Mouse (Mus musculus) kidney, embryonic 14.5 days (tissue): ENCODE measurements around the gene Slc9a8. TPM values are rescaled to one million over a fixed set of nuclear protein-coding genes. Genes with fewer than 3 reads are reported as not detected.
"Not testable (repeated sequence)": the region's sequence is repeated elsewhere in the genome, so short reads cannot be mapped to it uniquely, and the experiment has no call there.

ENCODE experiments used
- ATAC-seq: fragments of 200-750 bp; cut with Nextera tagmentation; 2 replicates; pipeline ENCODE4 v1.8.0; 2017; ENCODE audit warnings: moderate number of reproducible peaks, mild to moderate bottlenecking, moderate TSS enrichment, moderate library complexity; ENCODE audit not compliant: low FRiP score, low TSS enrichment
- H3K27ac ChIP-seq: fragments of 300-500 bp; sonication (generic); 2 replicates; pipeline ENCODE4 v1.5.1; 2014; ENCODE audit warnings: low read depth, mild to moderate bottlenecking, low read length, moderate library complexity, mixed read lengths
- H3K27me3 ChIP-seq: fragments of 300-500 bp; sonication (generic); 2 replicates; pipeline ENCODE4 v1.6.1; 2014; ENCODE audit warnings: mild to moderate bottlenecking, low read length; ENCODE audit not compliant: control insufficient read depth, insufficient read depth
- H3K36me3 ChIP-seq: fragments of 300-500 bp; sonication (generic); 2 replicates; pipeline ENCODE4 v1.6.1; 2014; ENCODE audit warnings: low read length, mixed read lengths; ENCODE audit not compliant: control insufficient read depth, insufficient read depth
- H3K4me1 ChIP-seq: fragments of 300-500 bp; sonication (generic); 2 replicates; pipeline ENCODE4 v1.6.1; 2014; ENCODE audit warnings: low read length, mixed read lengths; ENCODE audit not compliant: control insufficient read depth, insufficient read depth
- H3K4me2 ChIP-seq: fragments of 300-500 bp; sonication (generic); replicated peaks from 2 replicates; pipeline ENCODE4 v1.6.1; 2014; ENCODE audit warnings: low read depth, mild to moderate bottlenecking, low read length
- H3K4me3 ChIP-seq: fragments of 300-500 bp; sonication (generic); 2 replicates; pipeline ENCODE4 v1.5.1; 2014; ENCODE audit warnings: mild to moderate bottlenecking, low read length
- H3K9ac ChIP-seq: fragments of 300-500 bp; sonication (generic); 2 replicates; pipeline ENCODE4 v1.6.1; 2014; ENCODE audit warnings: low read depth, mild to moderate bottlenecking, low read length, moderate library complexity
- H3K9me3 ChIP-seq: fragments of 300-500 bp; sonication (generic); 2 replicates; pipeline ENCODE4 v1.6.1; 2016; ENCODE audit warnings: low read length; ENCODE audit not compliant: control insufficient read depth
- WGBS: fragments of 180-500 bp; shearing (Covaris S2); extraction: QIAGEN DNeasy Blood & Tissue Kit; methylation state at CpG from one replicate; pipeline ENCODE4 v1.1.7; 2014; 5-methylcytosine and 5-hydroxymethylcytosine counted together
- polyA plus RNA-seq: library from polyadenylated mRNA; unstranded; fragments of >200 nt; fragmentation: Nextera tagmentation; extraction: Ambion mirVana; gene quantifications from 2 replicates; pipeline ENCODE4 v1.2.1, GENCODE M21; 2014

Gene Slc9a8
- polyA plus RNA-seq, 1 experiment from 2014 or later, result 28.6 TPM

- peak overlapping the region; percentile 57 for H3K27ac ChIP-seq
- peaks cover 33% of the 10 kb centered on the region for H3K4me1 ChIP-seq
- WGBS, result 39% methylated on average over 7 of the region's 7 CpGs
- no peaks in the 10 kb centered on the region for H3K9me3 ChIP-seq
- no peak overlapping the region for H3K4me3 ChIP-seq
- no peaks in the 10 kb centered on the region for H3K27me3 ChIP-seq
- no peak overlapping the region for H3K4me2 ChIP-seq
- peak; percentile 6; the same call in 1 of the 2 replicates for ATAC-seq
- no peaks in the 10 kb centered on the region for H3K36me3 ChIP-seq
- H3K9ac ChIP-seq, result no peak overlapping the region; the same call in 1 of the 2 replicates
These were observed 40.8 kb upstream of the Slc9a8 start for GRCm38 (mm10) chr2:167380615-167381285.

GRCm38 (mm10) chr2:167381596-167381995, 39.9 kb upstream of the Slc9a8 start:
- Histone ChIP-seq H3K9ac (no peak overlapping the region), H3K4me1 (peaks cover 33% of the 10 kb centered on the region), H3K4me2 (no peak overlapping the region), H3K4me3 (no peak overlapping the region), H3K9me3 (no peaks in the 10 kb centered on the region), H3K27ac (no peak overlapping the region), H3K27me3 (no peaks in the 10 kb centered on the region), H3K36me3 (no peaks in the 10 kb centered on the region)
- no peak for ATAC-seq
- 71% methylated on average over 7 of the region's 7 CpGs for WGBS

GRCm38 (mm10) chr2:167382389-167382788, 39.1 kb upstream of the Slc9a8 start:
- no peak for ATAC-seq
- 88% methylated on average over 7 of the region's 7 CpGs for WGBS
- no peak overlapping the region for H3K9ac ChIP-seq
- no peak overlapping the region for H3K4me2 ChIP-seq
- H3K4me3 ChIP-seq, result no peak overlapping the region
- no peaks in the 10 kb centered on the region for H3K9me3 ChIP-seq
- no peaks in the 10 kb centered on the region for H3K36me3 ChIP-seq
- no peak overlapping the region for H3K27ac ChIP-seq
- H3K4me1 ChIP-seq, result peaks cover 28% of the 10 kb centered on the region
- H3K27me3 ChIP-seq, result no peaks in the 10 kb centered on the region

- H3K36me3 ChIP-seq, result no peaks in the 10 kb centered on the region
- H3K4me2 ChIP-seq, result no peak overlapping the region
- no peaks in the 10 kb centered on the region for H3K9me3 ChIP-seq
- peaks cover 23% of the 10 kb centered on the region for H3K4me1 ChIP-seq
- WGBS, result 53% methylated on average over 13 of the region's 13 CpGs
- H3K9ac ChIP-seq, result no peak overlapping the region
- H3K4me3 ChIP-seq, result no peak overlapping the region
- no peak overlapping the region for H3K27ac ChIP-seq
- 0 out of 2 replicates have a peak, but pooled peaks have one; percentile 28 for ATAC-seq
- H3K27me3 ChIP-seq, result no peaks in the 10 kb centered on the region
These were observed 37.8 kb upstream of the Slc9a8 start for GRCm38 (mm10) chr2:167383666-167384083.

- H3K36me3 ChIP-seq, result no peaks in the 10 kb centered on the region
- WGBS, result 86% methylated on average over 4 of the region's 4 CpGs
These were observed 35.1 kb upstream of the Slc9a8 start for GRCm38 (mm10) chr2:167386456-167386855.

GRCm38 (mm10) chr2:167386998-167387397, 34.5 kb upstream of the Slc9a8 start:
- H3K27ac ChIP-seq, result no peak overlapping the region
- H3K9ac ChIP-seq, result no peak overlapping the region
- H3K9me3 ChIP-seq, result no peaks in the 10 kb centered on the region
- WGBS, result 78% methylated on average over 6 of the region's 6 CpGs
- H3K4me2 ChIP-seq, result no peak overlapping the region
- no peak overlapping the region for H3K4me3 ChIP-seq
- H3K36me3 ChIP-seq, result no peaks in the 10 kb centered on the region
- H3K4me1 ChIP-seq, result peaks cover 4% of the 10 kb centered on the region; the same call in 1 of the 2 replicates
- H3K27me3 ChIP-seq, result no peaks in the 10 kb centered on the region
- ATAC-seq, result no peak

More at GRCm38 (mm10) chr2:167386456-167386855, 35.1 kb upstream of the Slc9a8 start:
- no peak overlapping the region for H3K4me2 ChIP-seq
- H3K4me3 ChIP-seq, result no peak overlapping the region
- peaks cover 4% of the 10 kb centered on the region; the same call in 1 of the 2 replicates for H3K4me1 ChIP-seq
- ATAC-seq, result no peak
- H3K27ac ChIP-seq, result no peak overlapping the region
- H3K9ac ChIP-seq, result no peak overlapping the region
- no peaks in the 10 kb centered on the region for H3K27me3 ChIP-seq
- H3K9me3 ChIP-seq, result no peaks in the 10 kb centered on the region

GRCm38 (mm10) chr2:167394426-167394825, 27.1 kb upstream of the Slc9a8 start:
- WGBS, result 35% methylated on average over 7 of the region's 7 CpGs
- no peak overlapping the region for H3K9ac ChIP-seq
- no peak overlapping the region for H3K27ac ChIP-seq

GRCm38 (mm10) chr2:167396420-167396819, 25.1 kb upstream of the Slc9a8 start:
- H3K9ac ChIP-seq, H3K4me2 ChIP-seq, H3K36me3 ChIP-seq, H3K4me1 ChIP-seq, H3K27ac ChIP-seq, H3K27me3 ChIP-seq, ATAC-seq, H3K4me3 ChIP-seq, H3K9me3 ChIP-seq: not testable (repeated sequence)
- WGBS, result 94% methylated on average over 9 of the region's 9 CpGs

More at GRCm38 (mm10) chr2:167394426-167394825, 27.1 kb upstream of the Slc9a8 start:
- no peak overlapping the region for H3K4me3 ChIP-seq
- H3K36me3 ChIP-seq, result no peaks in the 10 kb centered on the region
- ATAC-seq, result no peak
- no peaks in the 10 kb centered on the region for H3K4me1 ChIP-seq
- H3K4me2 ChIP-seq, result no peak overlapping the region
- H3K27me3 ChIP-seq, result no peaks in the 10 kb centered on the region
- no peaks in the 10 kb centered on the region for H3K9me3 ChIP-seq

GRCm38 (mm10) chr2:167399012-167399411, 22.5 kb upstream of the Slc9a8 start:
- no peak for ATAC-seq
- no peaks in the 10 kb centered on the region for H3K36me3 ChIP-seq
- 44% methylated on average over 4 of the region's 4 CpGs for WGBS
- no peaks in the 10 kb centered on the region for H3K27me3 ChIP-seq
- no peak overlapping the region for H3K27ac ChIP-seq
- H3K9me3 ChIP-seq, result no peaks in the 10 kb centered on the region
- no peaks in the 10 kb centered on the region for H3K4me1 ChIP-seq
- H3K4me2 ChIP-seq, result no peak overlapping the region
- no peak overlapping the region for H3K4me3 ChIP-seq
- no peak overlapping the region for H3K9ac ChIP-seq
